Mouse (Mus musculus) thymus, adult 2 months (tissue): Measurements from ENCODE around the gene Cand1.

ENCODE experiments used
- CTCF ChIP-seq: fragments of 200-500 bp; IDR thresholded peaks from 2 replicates; pipeline ENCODE4 v1.5.1; 2012; ENCODE audit warnings: mild to moderate bottlenecking, control low read depth, low read length, moderate library complexity, borderline replicate concordance; ENCODE audit not compliant: control insufficient read depth, poor library complexity, insufficient read depth; ENCODE audit errors: extremely low read depth
- POLR2A ChIP-seq: fragments of 200-500 bp; IDR thresholded peaks from 2 replicates; pipeline ENCODE4 v1.6.1; 2012; ENCODE audit warnings: mild to moderate bottlenecking, low read length, control low read depth, moderate library complexity; ENCODE audit not compliant: control insufficient read depth, poor library complexity, insufficient read depth; ENCODE audit errors: extremely low read depth

DNA sequence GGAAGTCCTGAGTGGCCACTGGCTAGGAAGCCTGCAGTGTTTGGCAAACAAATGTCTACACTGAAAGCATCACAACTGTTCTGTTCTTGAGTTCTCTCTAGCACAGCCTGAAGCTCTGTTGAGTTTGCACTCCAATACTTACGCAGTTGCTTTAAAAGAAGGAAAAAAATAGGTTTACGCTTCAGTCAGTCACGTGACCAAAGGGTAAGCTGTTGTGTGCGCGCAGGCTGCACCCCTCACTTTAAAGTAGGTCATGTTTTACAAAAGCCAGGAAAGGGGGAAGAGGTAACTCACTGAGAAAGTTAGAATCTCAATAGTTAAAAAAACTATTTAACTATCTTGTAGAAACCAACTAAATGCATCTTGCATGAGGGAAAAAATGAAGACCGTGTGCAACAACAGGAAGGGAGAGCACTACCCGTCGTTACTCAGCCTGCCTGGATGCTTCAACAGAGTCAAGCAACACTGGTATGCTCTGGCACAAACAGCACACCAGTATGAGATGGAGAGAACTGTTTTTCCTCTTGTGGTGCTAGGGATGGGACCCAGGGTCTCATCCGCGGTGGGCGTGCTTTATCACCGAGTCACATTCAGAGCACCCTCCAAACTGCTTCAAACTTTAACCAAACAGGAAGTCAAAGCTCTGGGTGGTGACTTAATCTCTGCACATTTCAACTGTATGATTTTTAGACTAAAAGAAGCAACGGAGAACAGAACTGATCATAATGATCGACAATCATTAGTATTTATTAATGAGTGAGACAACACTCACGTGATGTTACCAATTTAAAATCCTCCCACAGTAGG is 21.4 kb downstream of the Cand1 start:
- TF ChIP-seq CTCF (no peak), POLR2A (no peak)
